Mouse (Mus musculus): Measurements from ENCODE around the gene Fam172a.

Fam172a gene

DNA sequence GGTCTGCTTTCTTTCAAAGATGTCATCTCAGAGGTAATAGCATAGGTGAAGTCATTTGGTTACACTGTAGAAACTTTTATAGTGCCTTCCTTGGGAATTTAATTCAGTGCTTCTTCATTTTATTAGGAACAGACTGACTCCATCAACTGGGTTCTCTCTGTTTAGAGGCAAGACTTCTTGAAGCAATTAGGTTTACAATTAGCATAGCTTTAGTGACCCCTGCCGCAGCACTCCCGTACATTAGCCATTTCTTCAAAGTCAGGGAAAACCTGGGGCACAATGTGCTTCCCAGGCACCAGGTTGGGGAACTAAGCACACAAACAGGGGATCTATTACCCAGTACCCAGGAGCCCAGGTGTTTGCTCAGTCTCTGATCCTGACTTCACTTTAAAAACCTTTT is 511.3 kb downstream of the Fam172a start:
- no peak for DNase-seq (ENCODE audit: low read depth, low spot score)

DNA sequence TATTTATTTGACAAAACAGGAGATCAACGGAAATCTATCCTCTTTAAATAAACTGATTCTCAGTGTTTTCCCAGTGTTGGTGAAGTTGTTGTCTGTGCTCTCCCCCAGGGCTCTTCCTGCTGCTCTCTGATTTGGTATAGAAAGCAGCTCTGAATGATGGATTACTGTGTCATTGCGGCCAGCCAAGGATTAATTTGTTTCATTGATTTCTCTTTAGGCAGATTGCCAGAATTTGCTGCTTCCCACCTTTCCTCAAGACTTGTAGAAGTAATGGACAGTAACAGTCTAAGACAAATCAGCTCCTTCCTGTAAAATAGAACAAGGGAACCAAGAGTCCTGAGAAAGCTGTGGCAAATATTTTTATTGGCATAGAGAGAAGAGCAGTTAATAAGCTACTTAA is 513.4 kb downstream of the Fam172a start:
- DNase-seq (ENCODE audit: low read depth, low spot score), result no peak

Data from c-Kit-negative CD71-positive TER-119-positive erythroid progenitor cells, embryonic 14.5 days (primary cell).